Mouse (Mus musculus) heart, postnatal 0 days (tissue): ENCODE measurements around the gene Cuta.
"Not testable (repeated sequence)": the region's sequence is repeated elsewhere in the genome, so short reads cannot be mapped to it uniquely, and the experiment has no call there.

Experiments used
- CTCF ChIP-seq: IDR thresholded peaks from 2 replicates; pipeline ENCODE4 v1.5.1; 2016; ENCODE audit warnings: antibody characterized with exemption, control low read depth, low read depth
- EP300 ChIP-seq: IDR thresholded peaks from 2 replicates; pipeline ENCODE4 v1.6.1; 2016; ENCODE audit warnings: antibody characterized with exemption, low read depth

- not testable (repeated sequence) for TF ChIP-seq CTCF, EP300
Measured at GRCm38 (mm10) chr17:26922368-26922767, 17.0 kb downstream of the Cuta start.
